Mouse (Mus musculus) thymus, adult 2 months (tissue): Measurements from ENCODE around the gene Ykt6.

Experiments
- CTCF ChIP-seq: fragments of 200-500 bp; IDR thresholded peaks from 2 replicates; pipeline ENCODE4 v1.5.1; 2012; ENCODE audit warnings: mild to moderate bottlenecking, control low read depth, low read length, moderate library complexity, borderline replicate concordance; ENCODE audit not compliant: control insufficient read depth, poor library complexity, insufficient read depth; ENCODE audit errors: extremely low read depth
- POLR2A ChIP-seq: fragments of 200-500 bp; IDR thresholded peaks from 2 replicates; pipeline ENCODE4 v1.6.1; 2012; ENCODE audit warnings: mild to moderate bottlenecking, low read length, control low read depth, moderate library complexity; ENCODE audit not compliant: control insufficient read depth, poor library complexity, insufficient read depth; ENCODE audit errors: extremely low read depth

DNA sequence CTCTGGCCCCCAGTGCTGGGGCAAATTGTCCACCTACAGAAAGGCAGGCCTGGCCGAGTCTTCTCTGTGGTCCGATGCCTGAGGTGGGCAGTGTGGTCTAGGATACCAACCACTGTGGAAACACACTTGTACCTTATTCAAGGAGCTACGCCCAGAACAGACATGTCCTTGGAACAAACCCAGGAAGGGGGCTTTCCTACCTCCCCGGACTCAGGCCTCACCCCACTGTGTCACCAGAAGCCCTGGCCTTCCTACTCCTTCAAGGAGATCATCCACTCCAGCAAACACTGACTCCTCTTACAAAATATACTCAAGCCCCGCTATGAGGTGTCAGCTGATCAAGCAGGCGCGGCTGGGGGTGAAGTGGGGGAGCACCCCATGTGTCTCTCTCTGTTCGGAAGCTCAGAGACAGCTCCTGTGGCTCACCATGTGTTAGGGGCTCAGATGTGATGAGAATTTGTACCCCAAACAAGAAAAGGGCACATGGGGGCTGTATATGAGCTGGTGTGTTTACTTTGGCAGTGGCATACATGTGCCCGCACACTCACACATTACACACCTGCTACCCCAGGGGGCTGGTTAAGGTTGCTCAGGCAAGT, 61.4 kb downstream of the Ykt6 start:
- TF ChIP-seq CTCF (no peak), POLR2A (no peak)
